Mouse (Mus musculus) C2C12 (cell line): ENCODE measurements around the gene Zc3h6.

Experiments
- CEBPB ChIP-seq: IDR thresholded peaks from one replicate; pipeline ENCODE4 v1.6.1; 2011; ENCODE audit warnings: low read depth, mild to moderate bottlenecking, control low read depth, moderate library complexity
- CTCF ChIP-seq: IDR thresholded peaks from one replicate; pipeline ENCODE4 v1.5.1; 2011; ENCODE audit not compliant: control insufficient read depth, insufficient read depth, insufficient read length
- FOSL1 ChIP-seq: IDR thresholded peaks from one replicate; pipeline ENCODE4 v1.8.0; 2011; ENCODE audit warnings: mild to moderate bottlenecking, low read length; ENCODE audit not compliant: poor library complexity, insufficient read depth, severe bottlenecking
- MAX ChIP-seq: IDR thresholded peaks from one replicate; pipeline ENCODE4 v1.6.1; 2011; ENCODE audit warnings: mild to moderate bottlenecking, control low read depth
- MYOD1 ChIP-seq: IDR thresholded peaks from one replicate; pipeline ENCODE4 v1.6.1; 2011; ENCODE audit warnings: low read depth; ENCODE audit not compliant: control insufficient read depth, insufficient read length
- MYOG ChIP-seq: IDR thresholded peaks from one replicate; pipeline ENCODE4 v1.6.1; 2011; ENCODE audit not compliant: control insufficient read depth, insufficient read length; ENCODE audit errors: extremely low read depth
- USF1 ChIP-seq: IDR thresholded peaks from one replicate; pipeline ENCODE4 v1.6.1; 2011; ENCODE audit warnings: low read depth, mild to moderate bottlenecking, control low read depth, moderate library complexity

DNA sequence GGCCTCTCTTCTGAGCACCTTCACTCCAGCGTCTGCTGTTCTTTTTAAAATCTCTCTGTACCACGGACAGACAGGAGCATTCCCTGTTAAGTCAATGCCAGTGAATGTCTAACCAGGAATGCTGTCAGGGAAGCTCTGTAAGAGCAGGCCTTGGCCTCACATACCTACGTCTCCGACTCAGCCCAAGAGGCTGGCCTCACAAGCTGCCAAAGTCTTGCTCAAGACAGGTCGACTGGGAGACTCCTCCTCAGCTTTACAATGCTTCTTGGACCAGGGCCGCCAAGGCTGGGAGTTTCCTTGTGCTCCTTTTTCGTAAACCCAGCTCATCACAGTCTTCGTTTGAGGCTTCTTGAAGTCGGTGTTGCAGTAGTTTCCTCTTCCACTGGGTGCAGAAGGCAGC lies 57.6 kb downstream of the Zc3h6 start:
- no peak for TF ChIP-seq CTCF
- TF ChIP-seq MYOG = no peak
- no peak for TF ChIP-seq USF1
- TF ChIP-seq CEBPB = no peak
- TF ChIP-seq FOSL1 = no peak
- no peak for TF ChIP-seq MAX
- no peak for TF ChIP-seq MYOD1
